Mouse (Mus musculus) B cell, adult 62 days (primary cell): ENCODE results near the gene Phex. TPM values are rescaled to one million over a fixed set of nuclear protein-coding genes. Genes with fewer than 3 reads are reported as not detected.

Source experiments
- total RNA-seq: library from RNA; stranded (reverse); gene quantifications from 4 replicates; pipeline ENCODE4 v1.2.4, GENCODE M21; 2023

Gene Phex
- total RNA-seq = 0.24 to 0.78 TPM (median 0.60 TPM) in 4 replicates

GRCm38 (mm10) chrX:157415212-157415611, at the start of gene Phex:
Gene Phex, minus strand, starts transcription at chrX:157415312.

Other genes starting within 250 kb of the Phex start
- gene Sms, start 77.0 kb upstream of the Phex start, total RNA-seq = 52.7 to 73.2 TPM (median 58.1 TPM) in 4 replicates
- gene Yy2, start 153.7 kb upstream of the Phex start, total RNA-seq = 1.4 to 3.5 TPM (median 2.7 TPM) in 4 replicates
- 20.6 to 23.7 TPM (median 22.4 TPM) in 4 replicates for gene Mbtps2, start 183.4 kb upstream of the Phex start, total RNA-seq